In genomic region chr4:132463430-132464254, GRCm38 (mm10) we compare ENCODE assay signal across 8 mouse cellular contexts. TPM values are rescaled to one million over a fixed set of nuclear protein-coding genes. Genes with fewer than 3 reads are reported as not detected.
A peak's percentile ranks its signal among the peaks of the same experiment; 100 is the strongest.
DNase-seq lines count a peak whose midpoint lies in the region; ATAC-seq lines count a peak whose summit lies in the region.

Med18 (minus strand) TSS chr4:132463921.

- intact Hi-C loops in gastrocnemius, postnatal 14 days (cut with DNase I; ENCODE audit: low total_unique reads) = no loop called here
- intact Hi-C loops in left cerebral cortex, postnatal 10 days (cut with DNase I) = loop anchor here (2.0 kb wide), 1 partner anchor 45 kb away; no protein-coding TSS in a partner anchor

- peak; percentile 91 for DNase-seq in adipocyte (ENCODE audit: low spot score)
- DNase-seq in embryo, embryonic 10 days (ENCODE audit: low spot score) = peak; percentile 99
- peak; percentile 92 for DNase-seq in gastrocnemius, postnatal 14 days
- peak; percentile 94 to 96 for DNase-seq in left cerebral cortex, postnatal 10 days (ENCODE audit: extremely low spot score in 1 of 2, low spot score in 2 of 2)
- DNase-seq in right cerebral cortex, postnatal 25 days = peak; percentile 95
- peak; percentile 86 to 89 for DNase-seq in urinary bladder, postnatal 4 days (ENCODE audit: low spot score in 2 of 2)

- peak; percentile 88 for ATAC-seq in inflammation-experienced regulatory T-cells, adult 6 months
- ATAC-seq in megakaryocyte-erythroid progenitor cell, adult 5-6 weeks (replicated peaks; ENCODE audit: low FRiP score, low TSS enrichment, poor library complexity, severe bottlenecking) = peak; percentile 89

RNA-seq across cellular contexts. Expression of gene Med18, which starts in this region (rescaled TPM):
- 1 to 10 TPM; 3.8 to 5.2 TPM for total RNA-seq in gastrocnemius, postnatal 14 days (2021)
- polyA plus RNA-seq in inflammation-experienced regulatory T-cells, adult 6 months (2017; shearing (Covaris generic)) = 10 to 100 TPM; 24.0 to 27.5 (median 27.4) TPM
- 10 to 100 TPM in 1 of 2 experiments, 1 to 10 TPM in 1; 7.8 to 10.1 TPM for total RNA-seq in left cerebral cortex, postnatal 10 days (2021)
- 21.2 and 23.4 TPM in 2 replicates for total RNA-seq in megakaryocyte-erythroid progenitor cell, adult 5-6 weeks (2014; fragmentation: Nextera tagmentation)
- total RNA-seq in megakaryocyte-erythroid progenitor cell, adult 5-6 weeks (2017) = 8.2 and 16.3 TPM in 2 replicates

Comparison
In these comparisons a context has a peak if more than half of its experiments do, and no peak if none do; other contexts are left out.
1. Peak in every context shown above with its lines: DNase-seq and ATAC-seq.